Mouse (Mus musculus) right cerebral cortex, postnatal 14 days (tissue): Measurements from ENCODE around the gene Tmem94.

Source experiments
- DNase-seq: peaks from one replicate; pipeline ENCODE4 v3.0.0; 2022

The Tmem94 gene

GRCm38 (mm10) chr11:115834033-115834432 lies 68.8 kb downstream of the Tmem94 start:
- DNase-seq = no peak

GRCm38 (mm10) chr11:115836656-115837395 lies 71.6 kb downstream of the Tmem94 start:
- no peak for DNase-seq

GRCm38 (mm10) chr11:115837606-115838345 lies 72.5 kb downstream of the Tmem94 start:
- DNase-seq = no peak

GRCm38 (mm10) chr11:115838895-115839311 lies 73.7 kb downstream of the Tmem94 start:
- no peak for DNase-seq

- no peak for DNase-seq
Observed at GRCm38 (mm10) chr11:115839732-115840131, 74.5 kb downstream of the Tmem94 start.

GRCm38 (mm10) chr11:115841044-115841443 lies 75.8 kb downstream of the Tmem94 start:
- no peak for DNase-seq

GRCm38 (mm10) chr11:115841961-115842550 lies 76.8 kb downstream of the Tmem94 start:
- no peak for DNase-seq

GRCm38 (mm10) chr11:115843141-115843890 lies 78.1 kb downstream of the Tmem94 start:
- no peak for DNase-seq

- no peak for DNase-seq
Observed at GRCm38 (mm10) chr11:115843891-115844239, 78.6 kb downstream of the Tmem94 start.

- no peak for DNase-seq
Observed at GRCm38 (mm10) chr11:115844240-115844639, 79.0 kb downstream of the Tmem94 start.

GRCm38 (mm10) chr11:115845819-115846218 lies 80.6 kb downstream of the Tmem94 start:
- no peak for DNase-seq
